Comparison of ENCODE assay signal across 33 mouse cellular contexts in genomic region chr10:25439856-25440255, GRCm38 (mm10).
"Had no signal": no experiment of that assay in that cellular context is flagged by ENCODE, and none has a peak within 500 bp of the region (broad histone marks: within the 10 kb centered on the region; RNA-seq: fewer than 3 reads in every experiment).

No protein-coding gene starts in this region.

- H3K27me3 ChIP-seq: heart, embryonic 13.5 days; heart, embryonic 15.5 days; hindbrain, embryonic 12.5 days; hindbrain, embryonic 13.5 days; hindbrain, embryonic 15.5 days; intestine, embryonic 15.5 days; kidney, embryonic 15.5 days had no signal

- ATAC-seq: hindbrain, embryonic 16.5 days; hindbrain, postnatal 0 days; inflammation-experienced regulatory T-cells, adult 6 months; intestine, embryonic 15.5 days; intestine, embryonic 16.5 days; intestine, postnatal 0 days had no signal

- H3K9me3 ChIP-seq: heart, embryonic 10.5 days; heart, embryonic 13.5 days; heart, embryonic 15.5 days; hindbrain, embryonic 10.5 days; hindbrain, embryonic 12.5 days; hindbrain, embryonic 13.5 days; hindbrain, embryonic 15.5 days; intestine, embryonic 15.5 days; kidney, embryonic 15.5 days had no signal

- H3K9ac ChIP-seq: heart, embryonic 13.5 days; heart, embryonic 15.5 days; hindbrain, embryonic 12.5 days; hindbrain, embryonic 13.5 days; hindbrain, embryonic 14.5 days; hindbrain, embryonic 15.5 days; intestine, embryonic 15.5 days; kidney, embryonic 15.5 days had no signal

- DNase-seq: heart, postnatal 10 days; heart, postnatal 14 days; heart, postnatal 36 days; heart, postnatal 4 days; kidney, adult 11 months; kidney, adult 18-20 months; kidney, adult 2 months; kidney, adult 9 months; kidney, postnatal 14 days; kidney, postnatal 25 days; kidney, postnatal 36 days; kidney, postnatal 4 days; layer of hippocampus, adult 9-11 months; layer of hippocampus, postnatal 36 days had no signal

- H3K4me3 ChIP-seq: heart, embryonic 10.5 days; heart, embryonic 13.5 days; heart, embryonic 15.5 days; hindbrain, embryonic 10.5 days; hindbrain, embryonic 12.5 days; hindbrain, embryonic 13.5 days; hindbrain, embryonic 15.5 days; intestine, embryonic 15.5 days; kidney, embryonic 15.5 days; layer of hippocampus, adult 2 months; left cerebral cortex, adult 2 months had no signal

- H3K36me3 ChIP-seq: hindbrain, embryonic 13.5 days; hindbrain, embryonic 15.5 days; intestine, embryonic 15.5 days had no signal

- H3K4me2 ChIP-seq: heart, embryonic 11.5 days; heart, embryonic 13.5 days; heart, embryonic 15.5 days; hindbrain, embryonic 12.5 days; hindbrain, embryonic 13.5 days; hindbrain, embryonic 14.5 days; hindbrain, embryonic 15.5 days; intestine, embryonic 15.5 days; kidney, embryonic 15.5 days had no signal

- H3K4me1 ChIP-seq: hindbrain, embryonic 12.5 days; hindbrain, embryonic 13.5 days had no signal

- H3K27ac ChIP-seq: heart, embryonic 10.5 days; heart, embryonic 13.5 days; heart, embryonic 15.5 days; hindbrain, embryonic 10.5 days; hindbrain, embryonic 12.5 days; hindbrain, embryonic 13.5 days; hindbrain, embryonic 14.5 days; hindbrain, embryonic 15.5 days; hindbrain, postnatal 0 days; intestine, embryonic 15.5 days; kidney, embryonic 15.5 days; kidney, postnatal 0 days had no signal
